Mouse (Mus musculus) E14TG2a.4 (cell line): ENCODE measurements around the gene Zfp119b.
"Not testable (repeated sequence)": the region's sequence is repeated elsewhere in the genome, so short reads cannot be mapped to it uniquely, and the experiment has no call there.

Experiments
- CTCF ChIP-seq: conservative IDR thresholded peaks from 2 replicates; pipeline ENCODE4 v1.5.1; 2014; ENCODE audit warnings: low read length
- NANOG ChIP-seq: IDR thresholded peaks from 2 replicates; pipeline ENCODE4 v1.6.1; 2014; ENCODE audit warnings: borderline replicate concordance, low read length, mixed read lengths
- POU5F1 ChIP-seq: IDR thresholded peaks from 2 replicates; pipeline ENCODE4 v1.6.1; 2014; ENCODE audit warnings: low read length, borderline replicate concordance

DNA sequence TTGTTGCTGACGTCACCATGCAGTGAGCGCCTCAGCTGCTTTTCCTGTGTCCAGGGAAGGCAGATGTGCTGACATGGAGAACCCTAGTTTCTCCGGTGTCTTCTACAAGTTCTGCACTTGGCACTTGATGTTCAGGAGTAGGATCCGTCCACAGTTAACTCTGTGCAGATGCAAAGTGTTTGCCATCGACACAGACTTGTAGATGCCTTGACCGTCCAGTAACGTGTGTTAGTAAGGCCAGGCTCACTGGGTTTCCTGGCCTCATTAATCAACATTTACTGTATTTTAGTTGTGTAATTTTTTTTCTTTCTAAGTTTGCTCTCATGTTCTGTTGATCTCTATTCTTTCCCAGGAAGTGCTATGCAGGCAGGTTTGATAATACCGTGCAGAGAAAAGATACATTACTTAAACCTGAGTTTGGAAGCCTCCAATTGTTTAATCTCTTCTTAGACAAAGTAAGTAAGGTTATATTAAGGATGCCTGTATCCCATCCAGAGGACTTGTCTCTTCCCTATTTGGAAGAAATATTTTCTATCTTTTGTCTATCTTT is 56.8 kb downstream of the Zfp119b start:
- TF ChIP-seq CTCF, NANOG, POU5F1: not testable (repeated sequence)
